Mouse (Mus musculus): Measurements from ENCODE around the gene Ptpn3. TPM values are rescaled to one million over a fixed set of nuclear protein-coding genes. Genes with fewer than 3 reads are reported as not detected.

Ptpn3 gene
- 0.65 and 4.1 TPM in 2 replicates for polyA plus RNA-seq (2011; ENCODE audit: insufficient read depth, insufficient read length, low replicate concordance, missing spikeins)

- Histone ChIP-seq H3K4me1 (ENCODE audit: control insufficient read depth, insufficient read depth, low read length) (peaks cover 1% of the 10 kb centered on the region; the same call in 1 of the 2 replicates), H3K27ac (ENCODE audit: control insufficient read depth, insufficient read depth, low read depth, low read length, poor library complexity) (no peak within 1 kb of the TSS), H3K4me3 (replicated peaks; ENCODE audit: control insufficient read depth, low read depth, low read length) (peak within 1 kb of the TSS; percentile 61)
- WGBS, result 1% methylated on average over 42 of the region's 42 CpGs
- TF ChIP-seq CTCF (IDR thresholded peaks at IDR 0.05; ENCODE audit: control insufficient read depth, insufficient read depth, low read length), result no peak
- TF ChIP-seq POLR2A (IDR thresholded peaks at IDR 0.05; ENCODE audit: borderline replicate concordance, control insufficient read depth, low read depth, low read length), result no peak
Measured at GRCm38 (mm10) chr4:57301410-57302313, at the start of gene Ptpn3. Gene Ptpn3, minus strand, starts transcription at chr4:57301837.

GRCm38 (mm10) chr4:57350541-57350940, 48.9 kb upstream of the Ptpn3 start:
- TF ChIP-seq POLR2A (IDR thresholded peaks at IDR 0.05; ENCODE audit: borderline replicate concordance, control insufficient read depth, low read depth, low read length), result no peak
- no peak for TF ChIP-seq CTCF (IDR thresholded peaks at IDR 0.05; ENCODE audit: control insufficient read depth, insufficient read depth, low read length)
- H3K4me3 ChIP-seq (replicated peaks; ENCODE audit: control insufficient read depth, low read depth, low read length), result no peak overlapping the region
- no peaks in the 10 kb centered on the region for H3K4me1 ChIP-seq (ENCODE audit: control insufficient read depth, insufficient read depth, low read length)
- H3K27ac ChIP-seq (ENCODE audit: control insufficient read depth, insufficient read depth, low read depth, low read length, poor library complexity), result no peak overlapping the region
- WGBS, result 76% methylated on average over 2 of the region's 2 CpGs

GRCm38 (mm10) chr4:57343996-57344395, 42.4 kb upstream of the Ptpn3 start:
- 90% methylated on average over 7 of the region's 7 CpGs for WGBS
- Histone ChIP-seq H3K4me3 (replicated peaks; ENCODE audit: control insufficient read depth, low read depth, low read length) (no peak overlapping the region), H3K4me1 (ENCODE audit: control insufficient read depth, insufficient read depth, low read length) (no peaks in the 10 kb centered on the region), H3K27ac (ENCODE audit: control insufficient read depth, insufficient read depth, low read depth, low read length, poor library complexity) (no peak overlapping the region)
- TF ChIP-seq CTCF (IDR thresholded peaks at IDR 0.05; ENCODE audit: control insufficient read depth, insufficient read depth, low read length), result no peak

GRCm38 (mm10) chr4:57338923-57339322, 37.3 kb upstream of the Ptpn3 start:
- TF ChIP-seq POLR2A (IDR thresholded peaks at IDR 0.05; ENCODE audit: borderline replicate concordance, control insufficient read depth, low read depth, low read length) (no peak), CTCF (IDR thresholded peaks at IDR 0.05; ENCODE audit: control insufficient read depth, insufficient read depth, low read length) (no peak)
- WGBS, result 89% methylated on average over 17 of the region's 17 CpGs
- Histone ChIP-seq H3K4me3 (replicated peaks; ENCODE audit: control insufficient read depth, low read depth, low read length) (no peak overlapping the region), H3K4me1 (ENCODE audit: control insufficient read depth, insufficient read depth, low read length) (no peaks in the 10 kb centered on the region), H3K27ac (ENCODE audit: control insufficient read depth, insufficient read depth, low read depth, low read length, poor library complexity) (no peak overlapping the region)

GRCm38 (mm10) chr4:57338061-57338460, 36.4 kb upstream of the Ptpn3 start:
- H3K4me1 ChIP-seq (ENCODE audit: control insufficient read depth, insufficient read depth, low read length), result no peaks in the 10 kb centered on the region
- TF ChIP-seq POLR2A (IDR thresholded peaks at IDR 0.05; ENCODE audit: borderline replicate concordance, control insufficient read depth, low read depth, low read length), result no peak
- TF ChIP-seq CTCF (IDR thresholded peaks at IDR 0.05; ENCODE audit: control insufficient read depth, insufficient read depth, low read length), result no peak
- 85% methylated on average over 9 of the region's 9 CpGs for WGBS
- H3K4me3 ChIP-seq (replicated peaks; ENCODE audit: control insufficient read depth, low read depth, low read length), result no peak overlapping the region
- H3K27ac ChIP-seq (ENCODE audit: control insufficient read depth, insufficient read depth, low read depth, low read length, poor library complexity), result no peak overlapping the region

GRCm38 (mm10) chr4:57335000-57335666, 33.5 kb upstream of the Ptpn3 start:
- Histone ChIP-seq H3K27ac (ENCODE audit: control insufficient read depth, insufficient read depth, low read depth, low read length, poor library complexity) (no peak overlapping the region), H3K4me1 (ENCODE audit: control insufficient read depth, insufficient read depth, low read length) (no peaks in the 10 kb centered on the region), H3K4me3 (replicated peaks; ENCODE audit: control insufficient read depth, low read depth, low read length) (no peak overlapping the region)
- 84% methylated on average over 9 of the region's 9 CpGs for WGBS
- no peak for TF ChIP-seq CTCF (IDR thresholded peaks at IDR 0.05; ENCODE audit: control insufficient read depth, insufficient read depth, low read length)
- no peak for TF ChIP-seq POLR2A (IDR thresholded peaks at IDR 0.05; ENCODE audit: borderline replicate concordance, control insufficient read depth, low read depth, low read length)

GRCm38 (mm10) chr4:57333926-57334548, 32.4 kb upstream of the Ptpn3 start:
- Histone ChIP-seq H3K4me3 (replicated peaks; ENCODE audit: control insufficient read depth, low read depth, low read length) (no peak overlapping the region), H3K4me1 (ENCODE audit: control insufficient read depth, insufficient read depth, low read length) (no peaks in the 10 kb centered on the region), H3K27ac (ENCODE audit: control insufficient read depth, insufficient read depth, low read depth, low read length, poor library complexity) (no peak overlapping the region)
- WGBS, result 65% methylated on average over 12 of the region's 12 CpGs
- TF ChIP-seq POLR2A (IDR thresholded peaks at IDR 0.05; ENCODE audit: borderline replicate concordance, control insufficient read depth, low read depth, low read length), result no peak

GRCm38 (mm10) chr4:57332511-57332910, 30.9 kb upstream of the Ptpn3 start:
- Histone ChIP-seq H3K4me1 (ENCODE audit: control insufficient read depth, insufficient read depth, low read length) (no peaks in the 10 kb centered on the region), H3K27ac (ENCODE audit: control insufficient read depth, insufficient read depth, low read depth, low read length, poor library complexity) (no peak overlapping the region), H3K4me3 (replicated peaks; ENCODE audit: control insufficient read depth, low read depth, low read length) (no peak overlapping the region)
- TF ChIP-seq POLR2A (IDR thresholded peaks at IDR 0.05; ENCODE audit: borderline replicate concordance, control insufficient read depth, low read depth, low read length), result no peak
- TF ChIP-seq CTCF (IDR thresholded peaks at IDR 0.05; ENCODE audit: control insufficient read depth, insufficient read depth, low read length), result no peak
- 59% methylated on average over 3 of the region's 3 CpGs for WGBS
